Mouse (Mus musculus): ENCODE results near the gene Tnnc1.

The Tnnc1 gene

GRCm38 (mm10) chr14:31186656-31187055 lies 21.5 kb upstream of the Tnnc1 start:
- no peak for DNase-seq

GRCm38 (mm10) chr14:31188771-31189181 lies 19.3 kb upstream of the Tnnc1 start:
- no peak for DNase-seq

- no peak for DNase-seq
Observed at GRCm38 (mm10) chr14:31189348-31189747, 18.8 kb upstream of the Tnnc1 start.

GRCm38 (mm10) chr14:31191936-31192335 lies 16.2 kb upstream of the Tnnc1 start:
- no peak for DNase-seq

GRCm38 (mm10) chr14:31193791-31194190 lies 14.3 kb upstream of the Tnnc1 start:
- DNase-seq = no peak

- DNase-seq = no peak
Observed at GRCm38 (mm10) chr14:31194441-31194840, 13.7 kb upstream of the Tnnc1 start.

- peak in 1 of 2 experiments; percentile 32 for DNase-seq
Observed at GRCm38 (mm10) chr14:31194891-31195513, 13.1 kb upstream of the Tnnc1 start.

- no peak for DNase-seq
Observed at GRCm38 (mm10) chr14:31195521-31195920, 12.6 kb upstream of the Tnnc1 start.

GRCm38 (mm10) chr14:31195968-31196367 lies 12.1 kb upstream of the Tnnc1 start:
- peak in 1 of 2 experiments; percentile 23 for DNase-seq

- DNase-seq = no peak
Observed at GRCm38 (mm10) chr14:31197547-31198516, 10.3 kb upstream of the Tnnc1 start.

GRCm38 (mm10) chr14:31199599-31199998 lies 8.5 kb upstream of the Tnnc1 start:
- DNase-seq = no peak

- DNase-seq = no peak
Observed at GRCm38 (mm10) chr14:31200038-31200437, 8.1 kb upstream of the Tnnc1 start.

GRCm38 (mm10) chr14:31204844-31205243 lies 3.3 kb upstream of the Tnnc1 start:
- no peak for DNase-seq

GRCm38 (mm10) chr14:31205244-31205561 lies 2.9 kb upstream of the Tnnc1 start:
- no peak for DNase-seq

GRCm38 (mm10) chr14:31205562-31206467 lies 2.3 kb upstream of the Tnnc1 start:
- DNase-seq = peak; percentile 15 to 63

- DNase-seq = peak; percentile 96 to 97
Observed at GRCm38 (mm10) chr14:31206472-31206981, 1.6 kb upstream of the Tnnc1 start.

GRCm38 (mm10) chr14:31207070-31207830 lies 862 bp upstream of the Tnnc1 start:
- DNase-seq = no peak

GRCm38 (mm10) chr14:31209133-31209557 lies 1.0 kb downstream of the Tnnc1 start:
- DNase-seq = no peak

GRCm38 (mm10) chr14:31211854-31212253 lies 3.7 kb downstream of the Tnnc1 start:
- DNase-seq = no peak

GRCm38 (mm10) chr14:31212499-31212898 lies 4.4 kb downstream of the Tnnc1 start:
- no peak for DNase-seq

- DNase-seq = no peak
Observed at GRCm38 (mm10) chr14:31213868-31214267, 5.8 kb downstream of the Tnnc1 start.

GRCm38 (mm10) chr14:31214684-31215083 lies 6.6 kb downstream of the Tnnc1 start:
- DNase-seq = no peak

Data from thymus, postnatal 36 days (tissue).